Mouse (Mus musculus) common myeloid progenitor, adult 5-6 weeks (primary cell): ENCODE measurements around the gene Spred1. TPM values are rescaled to one million over a fixed set of nuclear protein-coding genes. Genes with fewer than 3 reads are reported as not detected.

ENCODE experiments used
- ATAC-seq: replicated peaks from 2 replicates; pipeline ENCODE4 v1.8.0; 2016; ENCODE audit warnings: low read depth, mild to moderate bottlenecking, moderate TSS enrichment, inconsistent platforms; ENCODE audit not compliant: poor library complexity, severe bottlenecking
- total RNA-seq: library from RNA; stranded (forward); fragments of 200-1000, 187-1606 nt; gene quantifications from 2 replicates; pipeline ENCODE4 v1.2.3, GENCODE M21; 2017

Spred1 gene
- total RNA-seq, 1 experiment from 2014 or later = 44.4 TPM

DNA sequence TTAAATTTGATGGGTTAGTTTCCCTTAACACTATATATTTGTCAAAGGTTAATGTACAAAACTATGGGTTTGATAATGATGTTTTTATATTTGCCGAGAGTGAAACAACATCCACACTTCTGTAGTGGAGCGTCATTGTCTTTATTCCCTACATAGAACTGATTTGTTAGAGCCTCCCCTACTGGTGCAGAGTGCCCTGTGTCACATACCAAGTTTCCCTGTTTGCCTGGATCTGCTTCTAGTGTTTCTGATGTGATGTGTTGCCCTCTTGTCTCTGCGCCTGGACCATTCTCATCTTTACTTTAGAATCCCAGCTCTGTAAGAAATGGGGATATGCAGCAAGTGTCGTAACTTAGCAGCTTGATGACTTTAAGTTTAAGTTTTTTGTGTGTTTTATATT lies 51.8 kb downstream of the Spred1 start:
- ATAC-seq = no peak

DNA sequence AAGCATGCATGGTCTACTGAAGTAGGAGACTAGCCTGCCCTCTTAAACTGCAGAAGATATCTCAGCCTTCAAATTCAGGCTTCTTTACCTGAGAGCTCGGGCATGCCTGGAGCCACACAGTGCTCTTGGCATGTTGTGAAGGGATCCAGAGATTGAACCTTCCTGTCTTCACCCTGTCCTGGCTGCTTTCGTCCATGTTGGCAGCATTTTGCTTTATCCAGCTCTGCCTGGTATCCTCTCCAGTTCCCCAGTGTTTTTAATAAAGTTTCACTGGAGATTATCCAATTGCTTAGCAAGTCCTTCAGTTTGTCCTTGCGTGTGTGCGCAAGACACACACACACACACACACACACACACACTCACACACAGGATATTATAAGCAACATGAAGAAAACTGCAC lies 54.9 kb downstream of the Spred1 start:
- no peak for ATAC-seq

DNA sequence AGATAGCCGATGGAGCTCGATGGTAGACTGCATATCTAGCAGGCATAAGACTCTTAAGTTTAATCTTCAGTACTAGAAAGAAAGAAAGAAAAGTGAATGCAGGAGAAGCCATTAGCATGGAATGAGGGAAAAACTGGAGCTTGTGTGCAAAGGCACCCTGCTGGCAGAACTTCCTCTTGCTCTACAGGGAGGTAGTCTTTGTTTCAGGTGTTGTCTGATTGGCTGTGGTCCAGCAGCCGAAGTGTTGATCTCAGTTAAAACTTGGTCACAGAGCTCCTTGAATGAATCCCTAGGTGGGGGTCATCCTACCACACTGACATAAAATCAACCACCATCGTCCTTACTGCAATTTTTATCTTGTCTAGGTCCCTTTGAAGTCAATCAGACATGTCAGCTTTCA lies 55.8 kb downstream of the Spred1 start:
- no peak for ATAC-seq

DNA sequence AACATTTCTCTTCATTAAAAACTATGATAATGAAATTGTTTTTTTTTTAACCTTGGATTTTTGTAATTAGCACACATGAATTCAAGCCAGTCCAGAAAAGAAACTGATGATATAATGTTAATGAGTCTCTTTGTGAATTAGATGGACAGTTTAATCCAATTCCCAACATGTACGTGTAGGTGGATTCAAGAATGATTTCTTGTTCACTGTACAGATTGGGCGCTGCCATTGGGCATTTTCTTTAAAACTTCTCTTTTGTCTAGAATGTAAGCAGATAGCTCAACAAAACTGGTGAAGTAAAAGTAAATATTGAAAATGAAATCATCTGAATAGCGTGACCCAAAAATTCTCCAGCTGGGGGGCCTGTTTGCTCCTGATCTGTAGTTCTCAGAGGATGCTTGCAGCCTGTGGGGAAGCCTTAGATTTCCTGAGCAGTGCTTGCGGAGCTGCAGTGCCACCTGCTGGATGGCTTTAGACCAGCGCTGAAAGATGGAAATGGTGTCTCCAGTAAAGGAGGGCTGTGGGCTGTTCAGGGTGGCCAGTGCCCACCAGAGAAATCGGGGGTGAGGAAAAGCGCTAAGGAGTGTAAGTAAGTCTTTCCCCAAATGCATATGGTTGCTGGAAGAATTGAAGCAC lies 59.2 kb downstream of the Spred1 start:
- ATAC-seq = peak; percentile 98

DNA sequence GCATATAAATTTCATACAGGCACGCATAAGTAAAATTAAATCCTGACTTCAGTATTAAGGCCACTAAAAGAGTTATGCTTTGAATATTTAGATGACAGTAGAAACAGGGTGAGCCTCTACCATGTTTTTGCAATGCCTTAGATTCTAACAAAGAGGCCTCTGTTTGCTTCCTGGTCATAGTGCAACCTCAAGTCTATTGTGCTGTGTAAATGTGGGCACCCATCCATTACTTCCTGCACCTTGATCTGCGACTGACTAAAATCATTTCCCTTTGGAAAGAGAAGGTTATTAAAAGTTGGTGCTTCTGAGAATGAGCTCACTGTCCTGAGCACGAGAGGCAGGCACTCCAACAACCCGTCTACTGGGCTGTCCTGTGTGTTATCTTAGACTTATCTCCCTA lies 64.4 kb downstream of the Spred1 start:
- no peak for ATAC-seq

DNA sequence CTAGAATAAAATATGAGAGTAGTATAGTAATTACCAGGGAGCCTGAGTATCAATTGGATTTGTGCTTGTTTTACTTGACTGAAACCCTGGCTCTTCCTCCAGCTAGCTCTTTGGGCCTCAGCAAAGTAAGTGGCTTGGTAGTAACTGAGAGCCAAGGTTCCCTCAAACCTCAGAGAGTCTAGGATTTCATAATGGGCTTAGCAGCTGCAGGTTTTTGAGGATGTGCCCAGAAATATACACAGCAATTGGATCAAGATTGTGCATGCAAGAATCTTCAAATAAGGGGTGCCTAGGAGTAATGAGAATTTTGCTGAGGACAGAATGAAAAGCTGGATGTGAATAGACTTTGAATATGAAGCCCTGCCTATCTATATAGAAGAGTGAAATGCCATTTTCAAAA lies 69.7 kb downstream of the Spred1 start:
- no peak for ATAC-seq

DNA sequence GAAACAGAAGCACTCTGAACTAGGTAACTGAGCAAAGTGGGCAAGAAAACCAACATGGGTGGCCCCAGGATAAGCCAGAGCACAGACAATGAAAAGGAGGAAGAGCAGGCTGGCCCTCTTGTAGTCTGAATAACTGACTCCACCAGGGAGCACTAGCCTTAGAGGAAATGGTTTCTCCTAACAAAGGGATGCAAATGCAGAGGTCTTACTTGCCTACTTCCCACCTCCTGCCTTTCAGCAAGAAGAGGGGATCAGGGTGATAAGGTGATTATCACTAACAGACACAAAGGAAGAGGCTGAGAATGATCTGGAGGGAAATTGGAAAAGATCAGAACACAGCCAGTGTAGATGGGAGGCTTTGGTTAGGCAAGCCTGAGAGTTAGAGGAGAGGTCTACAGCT lies 73.1 kb downstream of the Spred1 start:
- no peak for ATAC-seq

DNA sequence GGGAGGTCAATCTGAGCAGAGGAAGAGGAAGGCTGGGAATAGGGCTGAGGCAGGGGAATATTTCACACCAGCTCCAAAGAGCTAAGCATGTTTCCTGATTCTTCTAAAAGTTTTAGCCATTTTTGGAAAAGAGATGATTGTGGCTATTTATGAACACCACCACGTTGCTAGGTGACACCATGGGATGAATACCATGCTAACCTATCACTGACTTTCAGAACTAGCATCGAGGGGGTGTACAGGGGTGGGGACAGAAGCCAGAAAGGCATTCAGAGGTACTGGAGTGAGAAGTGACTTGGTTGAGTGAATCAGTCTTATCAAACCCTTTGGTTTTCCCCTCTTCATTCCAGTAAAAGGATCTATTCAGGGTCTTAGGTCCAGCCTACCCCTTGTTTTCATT lies 74.0 kb downstream of the Spred1 start:
- ATAC-seq = no peak

DNA sequence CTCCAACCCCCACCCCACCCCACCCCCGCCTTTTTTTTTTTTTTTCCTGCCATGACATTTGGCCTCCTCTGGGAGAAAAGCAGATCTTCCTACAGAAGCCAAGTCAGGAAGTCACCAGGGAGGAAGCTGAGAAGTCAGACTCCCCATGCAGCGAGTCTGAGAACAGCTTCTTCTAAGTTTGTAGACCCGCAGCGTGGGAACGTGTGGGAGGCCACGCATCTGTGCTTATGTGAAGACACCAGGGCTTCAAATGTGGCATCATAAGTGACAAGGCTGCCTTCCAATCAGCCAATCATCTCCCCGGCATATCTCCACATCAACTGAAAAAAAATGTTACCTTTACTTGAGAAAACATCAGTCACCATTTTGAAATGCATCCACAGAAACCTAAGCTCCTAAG lies 74.4 kb downstream of the Spred1 start:
- ATAC-seq = no peak

DNA sequence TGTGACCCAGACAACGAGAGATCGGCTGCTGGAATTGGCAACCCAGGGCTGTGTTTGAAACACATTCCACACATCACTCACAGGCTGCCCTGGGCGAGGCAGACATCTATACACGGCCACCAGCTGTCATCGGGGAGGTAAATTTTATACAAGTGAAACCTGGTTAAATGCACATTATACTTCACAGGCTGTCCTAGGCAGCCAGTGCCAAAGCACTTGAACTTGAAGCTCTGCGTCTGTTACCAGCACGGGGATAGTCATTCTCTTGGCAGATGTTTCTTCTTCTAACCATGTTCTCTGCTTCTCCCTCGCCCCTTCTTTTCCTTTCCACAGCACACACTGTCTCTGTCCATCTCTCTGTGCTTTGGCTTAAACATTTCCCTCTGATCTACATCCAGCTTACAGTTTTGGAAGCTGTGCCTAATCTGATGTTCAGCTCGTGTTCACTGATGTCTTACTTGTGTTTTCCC lies 79.7 kb downstream of the Spred1 start:
- ATAC-seq = no peak

DNA sequence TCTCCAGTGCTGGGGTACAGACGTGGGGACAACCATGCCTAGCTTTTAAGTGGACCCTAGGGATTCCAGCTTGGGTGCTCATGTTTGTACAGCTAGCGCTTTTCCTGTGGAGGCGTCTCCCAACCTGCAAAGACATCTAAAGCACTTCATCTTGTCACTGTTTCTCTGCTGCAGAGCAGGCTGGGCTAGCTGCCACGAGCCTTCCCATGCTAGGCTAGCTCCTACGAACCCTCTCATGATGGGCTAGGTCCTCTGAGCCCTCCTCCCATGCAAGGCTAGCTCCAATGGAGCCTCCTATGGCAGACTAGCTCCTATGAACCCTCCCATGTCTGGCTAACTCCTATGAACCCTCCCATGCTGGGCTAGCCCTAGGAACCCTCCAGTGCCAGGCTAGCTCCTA lies 82.2 kb downstream of the Spred1 start:
- no peak for ATAC-seq

DNA sequence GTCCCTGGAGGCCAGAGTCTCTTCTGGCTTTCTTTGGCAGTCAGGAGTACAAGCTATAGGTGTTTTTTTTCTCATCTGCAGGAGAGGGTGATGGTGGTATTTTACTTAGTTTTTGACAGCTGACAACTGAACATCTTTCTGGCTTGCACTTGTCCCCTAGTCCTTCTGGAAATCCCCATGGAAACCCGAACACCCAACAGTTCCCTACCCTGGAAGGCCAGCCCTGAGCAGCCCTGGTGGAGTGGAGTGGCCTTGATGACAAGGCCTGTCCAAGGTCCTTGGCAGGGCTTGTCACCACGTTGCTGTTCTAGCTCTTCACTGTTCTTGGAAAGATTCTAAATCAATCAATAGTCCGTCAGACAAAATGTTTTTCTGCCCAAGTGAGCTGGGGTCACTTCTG lies 83.4 kb downstream of the Spred1 start:
- no peak for ATAC-seq

DNA sequence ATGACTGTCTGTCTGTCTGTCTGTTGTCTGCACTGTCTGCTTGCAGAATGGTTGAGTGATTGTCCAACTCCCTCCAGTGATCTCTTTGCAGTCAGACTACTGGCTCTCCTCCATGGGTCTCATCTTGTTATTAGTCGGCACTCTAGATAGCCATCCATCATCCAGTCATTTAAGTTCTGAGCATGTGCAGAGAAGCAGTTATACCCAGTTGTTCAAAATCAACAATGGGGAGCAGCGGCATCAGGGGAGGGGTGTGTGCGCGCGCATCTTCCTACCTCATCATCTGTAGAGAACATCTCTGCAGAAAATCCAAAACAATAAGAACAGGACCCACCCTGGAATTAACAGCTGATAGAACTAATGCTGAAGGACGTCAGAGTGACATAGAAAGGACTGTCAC lies 83.9 kb downstream of the Spred1 start:
- no peak for ATAC-seq

DNA sequence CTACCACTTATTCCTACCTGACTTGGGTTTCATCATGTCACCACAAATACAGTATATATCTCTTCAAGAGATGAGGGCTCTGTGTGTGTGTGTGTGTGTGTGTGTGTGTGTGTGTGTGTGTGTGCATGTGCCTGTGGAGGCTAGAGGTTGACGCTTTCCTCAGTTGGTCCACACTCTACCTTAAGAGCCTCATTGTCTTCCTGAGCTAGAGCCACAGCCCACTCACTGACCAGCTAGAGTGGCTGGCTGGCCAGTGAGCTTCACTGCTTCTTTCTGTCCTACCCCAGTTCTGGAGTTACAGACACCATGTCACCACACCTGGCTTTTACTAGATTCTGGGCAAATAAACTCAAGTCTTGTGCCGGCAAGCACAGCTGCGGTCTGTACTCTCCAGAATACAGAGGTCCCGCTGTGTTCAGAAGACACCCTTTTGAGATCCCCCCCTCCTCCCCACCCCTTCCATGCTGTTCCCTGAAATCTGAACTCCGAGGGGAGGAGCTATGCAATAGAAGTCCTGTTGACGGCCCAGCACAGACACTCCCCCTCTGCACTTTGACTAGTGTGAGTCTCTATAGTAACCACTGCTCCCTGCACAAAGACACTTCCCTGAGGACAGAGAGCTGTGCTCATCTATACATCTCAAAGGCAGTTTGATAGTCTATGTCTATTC lies 89.4 kb downstream of the Spred1 start:
- ATAC-seq = peak; percentile 68

DNA sequence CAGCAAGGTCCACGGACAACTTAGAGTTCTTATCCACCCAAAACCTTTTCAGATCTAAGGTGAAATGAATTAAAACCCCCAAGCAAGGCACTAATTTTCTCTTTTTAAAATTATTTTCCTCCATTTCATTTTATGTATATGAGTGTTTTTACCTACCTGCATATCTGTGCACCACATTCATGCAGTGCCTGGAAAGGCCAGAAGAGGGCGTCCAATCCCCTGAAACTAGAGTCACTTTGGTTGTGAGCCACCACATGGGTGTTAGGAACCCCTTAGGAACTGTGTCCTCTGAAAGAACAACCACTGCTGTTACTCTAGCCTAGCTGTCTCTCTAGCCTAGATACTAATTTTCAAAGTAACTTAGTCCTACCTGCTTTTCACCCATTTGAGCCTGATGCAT lies 95.0 kb downstream of the Spred1 start:
- ATAC-seq = 0 out of 2 replicates have a peak, but pooled peaks have one; percentile 45

DNA sequence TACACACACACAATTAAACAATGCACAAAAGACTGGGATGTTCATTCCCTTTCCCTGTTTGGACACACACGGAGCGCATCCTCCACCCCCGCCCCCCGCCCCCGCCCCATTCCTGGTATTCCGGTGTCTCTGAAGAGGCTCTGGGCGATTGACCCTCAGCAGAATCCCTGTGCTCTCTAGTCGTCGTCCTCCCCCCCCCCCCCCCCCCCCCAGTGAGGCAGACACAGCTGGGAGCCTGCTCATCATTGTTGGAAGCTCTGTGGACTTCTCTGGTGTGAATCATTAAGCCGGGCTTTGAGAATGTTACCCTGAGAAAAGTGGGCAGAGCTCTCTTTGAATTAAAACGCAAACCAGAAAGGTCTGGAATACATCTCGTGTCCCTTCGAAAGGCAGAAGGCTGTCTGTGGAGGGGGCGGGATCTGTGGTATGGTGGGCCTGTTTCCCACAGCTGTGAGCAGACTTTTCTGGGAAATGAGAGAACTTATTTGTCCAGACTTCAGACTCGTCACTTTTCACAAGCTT lies 96.6 kb downstream of the Spred1 start:
- no peak for ATAC-seq

DNA sequence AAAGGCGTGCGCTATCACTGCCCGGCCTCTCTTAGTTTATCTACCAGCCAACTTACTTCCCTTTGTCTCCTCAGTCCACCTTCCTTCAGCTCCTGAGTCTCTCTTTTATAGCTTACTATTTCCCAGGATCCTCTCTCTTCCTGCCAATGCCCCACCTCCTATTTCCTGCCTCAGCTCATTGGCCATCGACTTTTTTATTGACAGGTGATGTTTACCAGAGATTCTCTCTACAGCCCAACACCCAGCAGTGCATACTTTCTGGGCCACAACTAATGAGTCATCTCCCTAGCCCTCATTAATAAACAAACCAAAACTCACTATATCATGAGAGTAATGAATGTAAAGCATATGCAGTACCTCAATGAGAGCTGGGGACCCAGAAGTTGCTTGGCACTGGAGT lies 98.4 kb downstream of the Spred1 start:
- no peak for ATAC-seq

DNA sequence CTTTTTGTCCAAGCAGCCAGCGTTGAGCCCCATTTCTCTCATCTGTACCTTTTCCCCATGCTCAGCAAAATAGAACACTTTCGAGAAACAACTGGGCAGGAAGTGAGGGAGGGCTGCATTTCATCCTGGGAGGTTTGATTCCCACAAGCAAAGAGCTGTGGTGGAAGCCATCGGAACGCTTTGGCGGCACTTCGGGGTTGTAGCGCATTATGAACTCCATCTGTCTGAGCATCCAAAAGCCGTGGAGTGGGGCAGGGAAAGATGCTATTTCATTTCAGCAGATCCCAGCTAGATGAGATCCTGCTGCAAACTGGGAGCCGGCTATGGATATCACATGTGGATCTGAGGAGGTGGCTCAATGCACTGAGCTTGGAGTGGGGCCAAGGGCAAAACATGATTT lies 101.5 kb downstream of the Spred1 start:
- ATAC-seq = no peak

DNA sequence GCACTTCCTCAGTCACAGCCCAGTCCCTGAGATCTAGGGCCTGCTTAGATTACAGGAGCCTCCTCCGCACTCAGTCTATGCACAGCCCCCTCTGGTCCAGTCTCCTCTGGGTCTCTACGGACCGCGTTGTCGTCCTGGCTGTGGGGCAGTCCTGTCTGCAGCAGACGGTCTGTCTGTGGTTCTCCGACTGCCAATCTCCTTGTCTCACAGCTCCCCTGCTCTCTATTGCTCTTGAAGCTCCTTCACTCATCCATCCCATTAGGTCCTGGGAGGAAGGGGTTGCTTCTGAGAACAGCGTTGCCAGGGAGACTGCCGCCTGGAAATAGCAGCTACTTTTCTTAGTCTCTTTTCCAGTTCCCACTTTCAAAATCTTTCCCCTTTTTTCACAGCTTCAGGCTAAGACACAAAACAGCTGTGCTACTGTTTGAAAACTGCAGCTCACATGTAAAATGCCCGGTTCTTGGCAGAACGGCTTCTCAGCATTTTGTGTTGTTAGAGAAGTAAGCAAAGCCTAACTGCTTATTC lies 107.5 kb downstream of the Spred1 start:
- ATAC-seq = no peak

DNA sequence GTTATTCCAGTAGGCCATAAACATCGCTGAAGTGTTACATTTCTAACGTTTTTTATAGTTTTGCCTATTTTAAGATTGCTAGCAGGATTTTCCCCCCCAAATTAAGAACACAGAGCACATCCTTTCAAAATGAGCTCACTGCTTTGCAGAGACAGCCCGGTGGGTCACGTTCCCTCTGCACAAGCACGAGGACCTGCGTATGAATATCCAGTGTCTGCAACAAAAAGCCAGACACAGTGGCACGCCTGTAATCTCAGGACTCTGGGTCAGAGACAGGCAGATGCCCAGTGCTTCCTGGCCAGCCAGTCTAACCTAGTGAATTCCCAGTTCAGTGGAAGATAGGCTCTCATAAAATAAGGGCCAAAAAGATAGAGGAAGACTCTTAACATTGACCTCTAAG lies 109.1 kb downstream of the Spred1 start:
- no peak for ATAC-seq

DNA sequence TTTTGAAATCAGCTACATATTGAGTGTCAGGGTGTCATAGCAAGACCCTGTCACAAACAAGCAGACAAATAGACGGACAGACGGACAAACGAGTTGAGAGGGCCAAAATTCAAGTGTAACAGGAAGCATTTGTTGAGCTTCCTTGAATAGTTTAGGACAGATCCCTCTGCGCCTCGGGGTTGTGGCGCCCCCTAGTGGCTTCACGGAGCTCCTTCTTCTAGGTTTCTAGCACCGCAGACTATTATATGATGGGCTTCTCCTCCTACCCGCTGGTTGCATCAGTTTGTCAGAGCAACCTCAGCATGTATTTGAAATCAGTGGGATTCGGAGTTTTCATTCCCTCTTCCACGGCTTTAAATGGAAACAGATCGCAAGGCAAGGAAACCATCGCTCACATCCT lies 110.1 kb downstream of the Spred1 start:
- ATAC-seq = peak; percentile 99
